In genomic region chr3:27949175-27949872, GRCm38 (mm10) we compare ENCODE assay signal across 14 mouse cellular contexts. TPM values are rescaled to one million over a fixed set of nuclear protein-coding genes. Genes with fewer than 3 reads are reported as not detected.
"Had no signal": no experiment of that assay in that cellular context is flagged by ENCODE, and none has a peak within 500 bp of the region (broad histone marks: within the 10 kb centered on the region; RNA-seq: fewer than 3 reads in every experiment).

No protein-coding gene starts in this region.

- DNase-seq: liver; liver, embryonic 13.5 days; liver, postnatal 0 days; lung, postnatal 14 days; thymus, postnatal 4 days had no signal

- H3K4me2 ChIP-seq: limb, embryonic 12.5 days; liver, embryonic 13.5 days; lung, embryonic 15.5 days; midbrain, embryonic 11.5 days; midbrain, embryonic 15.5 days; neural tube, embryonic 12.5 days had no signal

- H3K4me3 ChIP-seq: layer of hippocampus, adult 2 months; limb, embryonic 12.5 days; liver, embryonic 13.5 days; lung, embryonic 15.5 days; megakaryocyte, embryonic 14.5 days; midbrain, embryonic 15.5 days; neural tube, embryonic 12.5 days had no signal

- H3K36me3 ChIP-seq: limb, embryonic 12.5 days; liver, embryonic 13.5 days; lung, embryonic 15.5 days; midbrain, embryonic 15.5 days; neural tube, embryonic 12.5 days had no signal

- H3K27ac ChIP-seq: layer of hippocampus, adult 2 months; limb, embryonic 12.5 days; liver, embryonic 13.5 days; lung, embryonic 15.5 days; macrophage; midbrain, embryonic 15.5 days; neural tube, embryonic 12.5 days; stomach, postnatal 0 days had no signal

- H3K27me3 ChIP-seq: limb, embryonic 12.5 days; liver, embryonic 13.5 days; lung, embryonic 15.5 days; midbrain, embryonic 15.5 days; neural tube, embryonic 12.5 days had no signal

- H3K9ac ChIP-seq: limb, embryonic 12.5 days; liver, embryonic 13.5 days; liver, postnatal 0 days; lung, embryonic 15.5 days; midbrain, embryonic 15.5 days; neural tube, embryonic 12.5 days had no signal

- H3K4me1 ChIP-seq: liver, embryonic 13.5 days; lung, embryonic 15.5 days; megakaryocyte, embryonic 14.5 days; midbrain, embryonic 15.5 days; neural tube, embryonic 12.5 days had no signal

- H3K9me3 ChIP-seq: limb, embryonic 12.5 days; liver, embryonic 13.5 days; lung, embryonic 15.5 days; megakaryocyte, embryonic 14.5 days; midbrain, embryonic 15.5 days; neural tube, embryonic 12.5 days had no signal

- ATAC-seq: liver, postnatal 0 days; midbrain, embryonic 15.5 days had no signal

RNA-seq across cellular contexts. Expression of gene Tmem212, which starts 53.2 kb away (rescaled TPM):
- polyA plus RNA-seq: limb, embryonic 12.5 days; liver, embryonic 13.5 days; macrophage; midbrain, embryonic 11.5 days; neural tube, embryonic 12.5 days; stomach, postnatal 0 days had no signal
